Mouse (Mus musculus) intestine, postnatal 0 days (tissue): ENCODE results near the gene Kcp. TPM values are rescaled to one million over a fixed set of nuclear protein-coding genes. Genes with fewer than 3 reads are reported as not detected.

Experiments
- ATAC-seq: fragments of 200-750 bp; cut with Nextera tagmentation; 2 replicates; pipeline ENCODE4 v1.8.0; 2017; ENCODE audit warnings: mild to moderate bottlenecking, moderate TSS enrichment, moderate library complexity
- H3K27ac ChIP-seq: fragments of 300-500 bp; sonication (generic); 2 replicates; pipeline ENCODE4 v1.5.1; 2014; ENCODE audit warnings: mild to moderate bottlenecking, low read depth, low read length, moderate library complexity
- H3K27me3 ChIP-seq: fragments of 300-500 bp; sonication (generic); replicated peaks from 2 replicates; pipeline ENCODE4 v1.6.1; 2014; ENCODE audit warnings: low read length, mixed read lengths; ENCODE audit not compliant: control insufficient read depth, insufficient read depth
- H3K36me3 ChIP-seq: fragments of 300-500 bp; sonication (generic); 2 replicates; pipeline ENCODE4 v1.6.1; 2014; ENCODE audit warnings: mild to moderate bottlenecking, moderate library complexity; ENCODE audit not compliant: control insufficient read depth, insufficient read depth
- H3K4me1 ChIP-seq: fragments of 300-500 bp; sonication (generic); replicated peaks from 2 replicates; pipeline ENCODE4 v1.6.1; 2014; ENCODE audit warnings: antibody characterized with exemption, low read length, mixed read lengths; ENCODE audit not compliant: control insufficient read depth, insufficient read depth
- H3K4me2 ChIP-seq: fragments of 300-500 bp; sonication (generic); replicated peaks from 2 replicates; pipeline ENCODE4 v1.6.1; 2014; ENCODE audit warnings: low read depth, mild to moderate bottlenecking, moderate library complexity
- H3K4me3 ChIP-seq: fragments of 300-500 bp; sonication (generic); 2 replicates; pipeline ENCODE4 v1.5.1; 2014; ENCODE audit warnings: low read depth, low read length
- H3K9ac ChIP-seq: fragments of 300-500 bp; sonication (generic); 2 replicates; pipeline ENCODE4 v1.6.1; 2014; ENCODE audit warnings: mild to moderate bottlenecking, low read depth, low read length
- H3K9me3 ChIP-seq: fragments of 300-500 bp; sonication (generic); 2 replicates; pipeline ENCODE4 v1.6.1; 2016; ENCODE audit warnings: mixed run types; ENCODE audit not compliant: control insufficient read depth
- CTCF ChIP-seq: sonication (generic); IDR thresholded peaks from 2 replicates; pipeline ENCODE4 v1.5.1; 2016; ENCODE audit warnings: low read depth, mild to moderate bottlenecking, control low read depth, antibody characterized with exemption, moderate library complexity
- WGBS: fragments of 180-500 bp; shearing (Covaris S2); extraction: QIAGEN DNeasy Blood & Tissue Kit; methylation state at CpG from one replicate; pipeline ENCODE4 v1.1.7; 2014; 5-methylcytosine and 5-hydroxymethylcytosine counted together
- polyA plus RNA-seq: library from polyadenylated mRNA; unstranded; fragments of >200 nt; fragmentation: Nextera tagmentation; extraction: Ambion mirVana; gene quantifications from 2 replicates; pipeline ENCODE4 v1.2.1, GENCODE M21; 2015

Kcp gene
- polyA plus RNA-seq, 1 experiment from 2014 or later: 2.7 TPM

- Histone ChIP-seq H3K4me3 (no peak overlapping the region), H3K9me3 (no peaks in the 10 kb centered on the region), H3K27me3 (peaks cover 5% of the 10 kb centered on the region; the same call in 1 of the 2 replicates), H3K36me3 (no peaks in the 10 kb centered on the region), H3K4me2 (no peak overlapping the region), H3K9ac (no peak overlapping the region), H3K27ac (no peak overlapping the region), H3K4me1 (peaks cover 3% of the 10 kb centered on the region; the same call in 1 of the 2 replicates)
- ATAC-seq: peak; percentile 23; the same call in 1 of the 2 replicates
- 15% methylated on average over 2 of the region's 2 CpGs for WGBS
- no peak for TF ChIP-seq CTCF
These were observed 1.3 kb upstream of the Kcp start for GRCm38 (mm10) chr6:29509086-29509485.

DNA sequence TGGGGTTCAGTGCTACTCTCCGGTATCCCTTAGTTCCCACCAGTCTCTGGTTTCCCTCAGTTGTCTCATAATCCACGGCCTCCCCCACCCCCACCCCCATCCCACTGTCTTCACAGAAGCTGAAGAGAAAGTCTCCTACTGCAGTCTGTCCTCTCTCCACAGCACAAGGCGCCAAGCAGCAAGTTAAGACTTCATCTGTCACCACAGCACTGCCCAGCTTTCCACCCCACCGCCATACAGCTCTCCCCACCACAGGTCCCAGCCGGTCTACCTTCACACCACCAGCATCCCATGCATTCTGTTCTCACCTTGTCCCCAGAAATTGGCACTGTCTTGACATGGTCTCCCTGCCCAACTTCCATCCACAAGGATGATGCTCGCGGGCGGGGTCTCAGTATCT, 918 bp downstream of the Kcp start:
- no peak for TF ChIP-seq CTCF

DNA sequence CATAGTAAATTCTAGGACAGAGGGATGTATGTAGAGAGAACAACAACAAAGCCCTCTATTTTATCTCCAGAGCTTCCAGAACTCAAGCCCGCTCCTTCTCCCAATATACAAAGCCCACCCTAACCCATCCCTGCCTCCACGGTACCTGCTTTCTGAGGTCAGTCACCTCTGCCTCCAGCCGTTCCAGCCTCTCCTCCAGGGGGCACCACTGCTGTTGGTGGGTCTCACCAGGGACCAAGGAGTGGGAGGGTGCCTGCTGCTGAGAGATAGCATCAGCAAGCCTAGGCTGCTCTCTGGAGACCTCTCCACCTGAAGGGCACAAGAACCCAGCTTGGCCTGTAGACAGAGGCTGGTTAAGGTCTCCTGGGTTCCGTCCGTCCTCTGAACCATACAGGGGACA, 2.3 kb downstream of the Kcp start:
- H3K4me3 ChIP-seq: no peak overlapping the region
- no peak overlapping the region for H3K27ac ChIP-seq
- H3K36me3 ChIP-seq: no peaks in the 10 kb centered on the region
- H3K27me3 ChIP-seq: peaks cover 5% of the 10 kb centered on the region; the same call in 1 of the 2 replicates
- ATAC-seq: no peak
- no peaks in the 10 kb centered on the region for H3K9me3 ChIP-seq
- H3K4me1 ChIP-seq: 0 out of 2 replicates have a peak, but pooled peaks cover 3% of the 10 kb centered on the region
- TF ChIP-seq CTCF: peak; percentile 27
- WGBS: 89% methylated on average over 5 of the region's 5 CpGs
- H3K4me2 ChIP-seq: no peak overlapping the region
- no peak overlapping the region for H3K9ac ChIP-seq

More for the DNA sequence above, 918 bp downstream of the Kcp start:
- ATAC-seq: no peak
- Histone ChIP-seq H3K4me2 (peak overlapping the region; percentile 83), H3K27ac (no peak overlapping the region), H3K27me3 (peaks cover 5% of the 10 kb centered on the region; the same call in 1 of the 2 replicates), H3K4me3 (peak overlapping the region; percentile 50), H3K9me3 (no peaks in the 10 kb centered on the region), H3K9ac (no peak overlapping the region), H3K4me1 (0 out of 2 replicates have a peak, but pooled peaks cover 3% of the 10 kb centered on the region), H3K36me3 (no peaks in the 10 kb centered on the region)
- WGBS: 37% methylated on average over 8 of the region's 8 CpGs

DNA sequence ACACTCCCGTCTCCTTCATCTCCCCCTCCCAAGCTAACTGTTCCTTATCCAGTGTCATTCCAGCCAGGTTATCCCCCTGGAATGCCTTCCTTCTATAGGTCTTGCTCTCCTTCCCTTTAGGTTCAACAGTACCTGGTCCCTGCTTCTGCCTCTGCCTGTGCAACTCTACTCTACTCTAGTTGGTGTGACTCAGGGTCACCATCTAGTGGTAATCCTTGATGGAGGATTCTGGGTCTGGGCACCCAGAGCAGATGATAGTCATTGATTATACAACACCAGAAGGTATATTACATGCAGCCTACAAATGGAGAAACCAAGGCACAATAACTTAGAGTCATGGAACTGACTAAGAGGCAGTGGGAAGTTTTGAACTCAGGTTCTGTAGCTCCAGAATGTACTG, 6.2 kb downstream of the Kcp start:
- Histone ChIP-seq H3K9me3 (no peaks in the 10 kb centered on the region), H3K27me3 (no peaks in the 10 kb centered on the region), H3K4me1 (no peaks in the 10 kb centered on the region), H3K27ac (no peak overlapping the region), H3K36me3 (no peaks in the 10 kb centered on the region), H3K4me2 (no peak overlapping the region), H3K4me3 (no peak overlapping the region), H3K9ac (no peak overlapping the region)
- peak; percentile 67 for TF ChIP-seq CTCF
- WGBS: 96% methylated on average over 1 of the region's 1 CpGs
- ATAC-seq: no peak

- Histone ChIP-seq H3K4me3 (no peak overlapping the region), H3K4me1 (no peaks in the 10 kb centered on the region), H3K9ac (no peak overlapping the region), H3K27me3 (0 out of 2 replicates have a peak, but pooled peaks cover 3% of the 10 kb centered on the region), H3K36me3 (no peaks in the 10 kb centered on the region), H3K4me2 (no peak overlapping the region), H3K27ac (no peak overlapping the region), H3K9me3 (no peaks in the 10 kb centered on the region)
- no peak for ATAC-seq
- 86% methylated on average over 6 of the region's 6 CpGs for WGBS
- TF ChIP-seq CTCF: no peak
These were observed 6.9 kb downstream of the Kcp start for GRCm38 (mm10) chr6:29500810-29501209.

DNA sequence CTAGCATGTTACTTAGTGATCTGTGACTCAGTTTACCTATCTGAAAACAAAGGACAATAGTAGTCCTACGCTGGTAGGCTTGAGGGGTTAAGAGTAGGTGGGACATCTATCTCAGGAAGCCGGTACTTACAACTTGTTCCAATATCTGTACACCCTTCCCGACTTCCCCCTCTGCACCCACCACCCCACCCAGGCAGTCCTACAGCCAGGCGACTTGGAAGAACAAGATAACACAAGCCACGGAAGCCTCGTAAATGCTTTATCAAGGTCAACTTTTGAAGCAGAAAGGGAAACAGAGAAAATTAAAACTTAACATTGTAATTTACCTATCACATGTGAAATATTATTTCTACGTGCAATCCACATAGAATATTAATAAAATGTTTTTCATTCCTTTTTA, 7.6 kb downstream of the Kcp start:
- Histone ChIP-seq H3K27ac (no peak overlapping the region), H3K4me3 (no peak overlapping the region), H3K4me2 (no peak overlapping the region), H3K9me3 (no peaks in the 10 kb centered on the region), H3K4me1 (no peaks in the 10 kb centered on the region), H3K9ac (no peak overlapping the region), H3K36me3 (no peaks in the 10 kb centered on the region), H3K27me3 (0 out of 2 replicates have a peak, but pooled peaks cover 4% of the 10 kb centered on the region)
- WGBS: 67% methylated on average over 7 of the region's 7 CpGs
- ATAC-seq: no peak
- TF ChIP-seq CTCF: no peak

GRCm38 (mm10) chr6:29497791-29498190, 10.0 kb downstream of the Kcp start:
- 36% methylated on average over 2 of the region's 2 CpGs for WGBS
- no peak for ATAC-seq

More at GRCm38 (mm10) chr6:29497791-29498190, 10.0 kb downstream of the Kcp start:
- Histone ChIP-seq H3K4me1 (no peaks in the 10 kb centered on the region), H3K9me3 (no peaks in the 10 kb centered on the region), H3K36me3 (no peaks in the 10 kb centered on the region), H3K4me2 (no peak overlapping the region), H3K27ac (no peak overlapping the region), H3K4me3 (no peak overlapping the region), H3K9ac (no peak overlapping the region), H3K27me3 (0 out of 2 replicates have a peak, but pooled peaks cover 4% of the 10 kb centered on the region)
- TF ChIP-seq CTCF: no peak
